Mouse (Mus musculus): ENCODE data around the gene Ehd2. TPM values are rescaled to one million over a fixed set of nuclear protein-coding genes. Genes with fewer than 3 reads are reported as not detected.
"Not testable (repeated sequence)": the region's sequence is repeated elsewhere in the genome, so short reads cannot be mapped to it uniquely, and the experiment has no call there.

Ehd2 gene
- total RNA-seq, 1 experiment from 2014 or later: 38.3 TPM

DNA sequence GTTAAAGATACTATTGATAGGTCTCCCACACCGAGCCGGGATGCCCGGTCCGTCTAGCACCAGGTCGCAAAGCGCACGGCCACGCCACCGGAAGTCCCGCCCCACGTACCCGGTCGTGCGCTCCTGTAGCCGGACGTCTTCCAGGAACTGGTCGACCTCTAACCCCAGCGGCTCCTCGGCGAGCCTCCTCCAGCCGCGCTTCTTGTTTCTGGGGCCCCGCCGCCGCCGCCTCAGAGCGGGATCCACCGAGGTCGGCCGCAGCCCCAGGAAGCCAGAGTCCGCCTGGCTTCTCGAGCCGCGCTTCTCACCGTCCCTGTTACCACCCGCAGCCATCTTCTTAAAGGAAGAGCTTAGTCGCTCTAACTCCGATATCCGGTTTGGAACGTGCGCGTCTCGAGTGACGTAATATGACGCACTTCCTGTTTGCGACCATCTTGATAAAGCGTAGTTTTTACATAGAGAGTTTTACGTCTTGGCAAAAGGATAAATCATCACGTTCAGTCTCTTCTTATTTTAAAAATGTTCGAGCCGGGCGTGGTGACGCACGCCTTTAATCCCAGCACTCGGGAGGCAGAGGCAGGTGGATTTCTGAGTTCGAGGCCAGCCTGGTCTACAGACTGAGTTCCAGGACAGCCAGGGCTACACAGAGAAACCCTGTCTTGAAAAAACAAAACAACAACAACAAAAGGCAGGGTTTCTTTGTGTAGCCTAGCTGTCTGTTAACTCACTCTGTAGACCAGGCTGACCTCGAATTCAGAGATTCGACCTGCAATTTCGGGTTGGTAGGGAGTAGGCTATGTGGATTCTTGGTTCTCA, 21.4 kb downstream of the Ehd2 start, which contains the start of gene Nop53:
TSS of gene Nop53 (minus strand) at position 354 of the 816 bp plus-strand sequence.
- DNase-seq: peak; percentile 91

DNA sequence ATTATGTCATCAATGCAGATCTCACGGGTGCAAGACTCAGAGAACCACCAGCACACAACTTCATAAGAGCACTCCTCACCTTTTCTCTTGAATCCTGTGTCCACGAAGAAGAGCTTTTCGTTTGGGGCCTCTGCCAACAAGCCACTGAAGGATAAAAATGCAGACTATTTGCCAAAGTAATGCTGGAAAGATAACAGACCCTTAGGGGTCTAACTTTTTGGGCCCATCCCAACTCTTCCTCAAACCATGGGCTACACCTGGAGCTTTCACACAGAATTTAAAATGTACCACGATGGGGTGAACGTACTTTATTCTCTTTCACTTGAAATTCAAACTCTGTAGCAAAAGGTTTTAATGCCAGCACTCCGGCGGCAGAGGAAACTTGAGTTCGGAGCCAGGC, 22.2 kb downstream of the Ehd2 start:
- no peak for DNase-seq

DNA sequence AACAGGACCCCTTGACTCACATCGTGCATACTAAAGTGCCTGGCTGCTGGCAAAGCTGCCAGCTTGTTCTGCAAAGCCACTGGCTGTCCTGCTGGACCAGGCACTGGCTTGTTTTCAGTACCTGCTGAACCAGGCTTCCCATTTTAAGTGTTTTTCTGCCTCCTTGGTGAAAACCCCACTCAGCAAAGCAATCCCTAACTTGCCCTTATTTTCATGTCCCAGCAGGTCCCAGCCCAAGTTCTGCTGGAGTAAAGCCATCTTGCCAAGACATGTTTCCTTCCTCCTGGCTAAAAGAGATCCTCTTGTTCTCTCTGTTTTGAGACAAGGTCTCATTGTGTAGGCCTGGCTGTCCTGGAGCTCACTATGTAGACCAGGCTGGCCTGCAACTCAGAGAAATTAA, 23.1 kb downstream of the Ehd2 start:
- no peak for DNase-seq

DNA sequence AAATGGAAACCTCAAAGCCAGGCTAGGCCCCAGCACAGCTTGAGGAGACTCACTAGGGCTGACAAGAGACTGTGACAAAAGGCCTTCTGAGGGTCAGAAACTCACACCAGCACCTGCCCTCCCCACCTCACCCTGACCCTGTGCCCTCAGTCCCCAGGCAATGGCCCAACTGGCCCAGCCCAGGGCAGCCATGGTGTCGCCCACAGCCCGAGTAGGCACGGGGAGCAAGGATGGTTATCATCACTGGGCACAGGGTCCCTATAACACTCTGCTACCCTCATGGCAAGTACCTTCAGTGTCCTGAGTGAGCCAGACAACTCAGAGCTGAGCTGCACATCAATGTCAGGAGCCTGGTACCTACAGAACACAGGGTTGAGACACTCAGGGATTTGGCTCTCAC, 28.7 kb downstream of the Ehd2 start:
- no peak for DNase-seq

DNA sequence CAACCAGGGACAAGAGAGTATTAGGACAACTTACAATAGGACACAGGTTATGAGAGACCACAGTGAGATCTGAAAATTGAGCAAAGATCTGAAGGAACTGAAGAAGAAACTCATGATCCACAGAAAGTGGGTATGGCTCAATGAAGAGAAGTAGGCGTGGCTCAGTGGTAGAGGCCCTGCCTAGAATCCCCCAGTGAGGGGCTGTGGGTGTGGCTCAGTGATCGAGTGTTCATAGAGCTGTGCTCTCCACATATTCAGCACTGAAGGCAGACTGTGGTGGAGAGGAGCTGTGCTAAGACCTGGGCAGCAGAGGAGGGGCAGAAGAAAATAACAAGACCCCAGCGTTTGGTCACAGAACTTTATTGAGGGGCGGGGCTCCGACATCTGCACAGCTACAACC, 29.9 kb downstream of the Ehd2 start:
- DNase-seq: no peak

DNA sequence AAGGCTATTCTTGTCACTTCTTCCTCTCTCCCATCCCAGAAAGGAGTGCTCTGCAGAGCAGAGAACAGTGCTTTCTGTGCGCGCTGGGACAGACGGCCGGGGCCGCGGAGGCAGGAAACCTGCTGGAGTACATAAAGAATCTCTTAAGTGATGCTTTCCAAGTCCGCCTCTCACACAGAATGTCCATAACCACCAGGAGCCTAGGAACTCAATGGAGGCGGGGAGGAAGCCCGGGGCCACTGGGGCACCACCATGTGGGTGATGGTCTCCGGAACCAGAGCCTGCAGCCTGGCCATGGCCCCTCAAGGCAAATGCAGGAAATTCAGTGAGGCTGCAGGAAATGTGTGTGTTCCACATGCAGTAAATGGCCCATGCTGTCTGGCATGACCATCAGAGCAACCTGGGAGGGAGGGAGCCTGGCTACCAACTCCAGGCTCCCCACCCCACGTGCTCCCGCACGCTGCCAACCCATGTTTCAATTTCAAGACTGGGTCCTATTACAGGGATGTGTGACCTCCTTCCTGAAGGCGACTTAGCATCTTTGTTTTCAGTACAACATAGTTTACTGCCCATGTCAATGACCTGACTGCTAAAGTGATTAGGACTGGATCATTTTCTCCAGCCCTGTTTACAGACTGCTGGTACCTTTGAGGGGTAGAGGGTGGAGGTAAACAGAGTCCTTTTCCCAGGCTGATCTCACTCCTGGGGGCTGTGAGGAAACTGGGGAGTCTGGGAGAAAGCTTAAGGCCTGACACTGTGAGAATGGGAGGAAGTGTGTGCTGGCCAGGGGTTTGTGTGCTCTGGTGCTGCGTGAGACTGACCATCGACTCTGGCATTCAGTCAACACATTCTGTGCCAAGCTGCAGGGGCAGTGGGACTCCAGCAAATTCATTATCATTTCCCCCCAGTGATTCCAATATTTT, 33.7 kb downstream of the Ehd2 start:
- no peak for DNase-seq

DNA sequence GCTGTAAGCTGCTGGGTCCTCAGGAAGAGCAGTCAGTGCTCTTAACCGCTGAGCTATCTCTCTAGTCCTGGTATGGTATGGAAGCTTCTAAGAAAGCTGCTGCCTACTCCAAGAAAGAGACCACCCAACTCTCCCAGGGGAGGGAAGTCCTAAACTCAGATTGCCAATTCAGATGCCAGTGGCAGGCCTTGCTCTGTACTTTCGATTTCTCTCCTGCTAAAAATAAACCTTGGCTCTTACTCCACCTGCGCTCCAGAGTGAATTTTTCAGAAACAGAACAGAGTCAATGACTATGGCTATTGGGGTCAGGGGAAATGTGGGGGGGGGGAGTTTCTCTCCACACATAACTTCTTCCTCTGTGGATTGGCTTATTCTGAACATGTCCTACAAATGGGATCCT, 35.7 kb downstream of the Ehd2 start:
- no peak for DNase-seq

DNA sequence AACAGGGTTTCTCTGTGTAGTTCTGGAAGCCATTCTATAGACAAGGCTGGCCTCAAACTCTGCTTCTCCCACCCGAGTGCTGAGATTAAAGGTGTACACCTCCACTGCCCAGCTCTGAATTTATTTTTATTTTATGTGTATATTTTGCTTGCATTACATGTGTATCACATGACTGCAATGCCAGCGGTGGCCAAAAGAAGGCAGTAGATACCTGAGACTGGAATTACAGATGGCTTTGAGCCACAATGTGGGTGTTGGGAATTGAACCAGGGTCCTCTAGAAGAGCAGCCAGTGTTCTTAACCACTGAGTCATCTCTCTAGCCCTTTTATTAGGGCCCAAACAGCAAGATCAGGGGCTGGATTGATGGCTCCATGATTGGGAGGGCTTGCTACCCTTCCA, 36.8 kb downstream of the Ehd2 start:
- DNase-seq: no peak

DNA sequence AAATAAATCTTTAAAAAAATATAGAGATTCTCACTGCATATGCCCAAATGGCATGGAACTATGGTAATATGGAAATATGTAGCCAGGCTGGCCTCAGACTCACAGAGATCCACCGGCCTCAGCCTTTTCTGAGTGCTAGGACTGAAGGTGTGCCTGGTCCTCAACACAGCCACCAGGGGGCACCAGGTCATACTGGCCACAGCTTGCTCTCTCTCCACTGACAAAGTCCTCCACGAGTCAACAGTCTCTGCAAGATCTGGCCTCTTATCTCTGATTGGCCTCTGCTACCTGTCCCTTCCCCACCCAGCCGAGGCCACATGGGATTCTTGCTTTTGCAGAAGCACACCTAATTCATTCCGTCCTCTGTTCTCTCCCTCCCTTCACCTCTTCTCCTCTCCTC, 37.5 kb downstream of the Ehd2 start:
- peak; percentile 80 for DNase-seq

DNA sequence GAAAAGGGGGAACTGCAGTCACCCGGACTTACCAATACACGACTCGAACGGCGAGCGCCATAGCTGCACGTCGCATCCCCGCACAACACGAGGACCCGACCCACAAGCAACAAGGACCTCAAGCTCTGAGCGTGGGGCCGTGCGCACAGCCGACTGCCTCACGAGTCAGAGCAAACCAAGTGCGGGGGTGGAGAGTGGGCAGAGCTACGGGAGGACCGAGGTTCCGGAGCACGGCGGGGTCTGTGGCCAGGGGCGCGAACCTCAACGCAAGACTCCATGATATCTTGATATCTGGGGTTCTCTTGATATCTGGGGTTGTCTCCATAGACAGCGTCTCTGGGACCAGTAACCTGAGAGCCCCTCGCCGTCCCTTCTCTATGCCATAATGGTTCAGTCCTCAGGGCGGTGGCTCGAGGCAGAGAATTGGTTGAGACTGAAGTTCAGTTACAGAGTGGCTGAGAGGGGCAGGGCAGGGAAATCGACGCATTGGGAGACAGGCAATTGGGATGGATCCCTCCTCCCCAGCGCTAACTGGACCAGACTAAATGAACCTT, 45.1 kb downstream of the Ehd2 start, which contains the start of gene Selenow:
TSS of gene Selenow (minus strand) at position 183 of the 554 bp plus-strand sequence.
- DNase-seq: peak; percentile 85

DNA sequence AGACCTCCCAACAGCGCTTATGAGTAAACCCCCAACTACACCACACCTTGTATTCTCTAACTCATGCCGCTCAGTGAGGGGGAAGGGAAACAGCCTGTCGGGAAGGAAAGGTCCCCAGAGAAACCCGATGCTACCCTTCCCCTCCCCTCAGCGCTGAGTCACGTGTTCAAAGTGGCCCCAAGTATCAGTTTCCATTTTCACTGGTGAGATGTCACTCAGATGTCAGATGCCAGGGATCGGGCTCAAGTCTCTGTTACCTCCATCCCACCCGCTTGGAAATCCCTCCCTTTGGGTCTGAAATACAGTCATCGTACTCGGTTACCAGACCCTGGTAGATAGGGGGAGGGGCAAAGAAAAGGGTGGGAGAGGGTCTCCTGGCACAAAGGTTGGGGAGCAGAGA, 45.6 kb downstream of the Ehd2 start:
- no peak for DNase-seq

DNA sequence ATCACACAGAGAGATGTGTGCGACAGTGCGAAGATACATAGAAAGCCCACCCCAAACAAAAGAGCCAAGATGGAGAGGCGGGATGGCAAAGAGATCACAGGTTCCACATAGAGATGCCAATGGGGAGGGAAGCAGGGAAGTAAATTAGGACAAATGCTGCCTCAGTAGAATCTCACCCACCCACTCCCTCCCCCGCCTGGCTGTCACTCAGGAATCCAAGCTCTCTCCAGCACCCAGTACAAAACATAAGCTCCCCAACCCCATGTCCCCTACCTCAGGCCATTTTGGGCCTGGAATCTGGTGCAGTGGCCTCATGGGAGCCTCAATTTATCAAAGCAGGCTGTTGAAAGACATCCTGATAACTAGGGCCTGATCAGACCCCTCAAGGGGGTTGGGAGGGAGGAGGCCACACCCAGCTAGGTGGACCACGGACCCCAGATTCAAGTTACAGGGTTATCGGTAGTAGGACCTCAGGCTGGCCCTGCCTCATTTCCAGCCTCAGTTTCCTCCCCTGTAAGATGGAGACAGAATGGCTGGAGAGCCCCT, 46.6 kb downstream of the Ehd2 start:
- DNase-seq: no peak

DNA sequence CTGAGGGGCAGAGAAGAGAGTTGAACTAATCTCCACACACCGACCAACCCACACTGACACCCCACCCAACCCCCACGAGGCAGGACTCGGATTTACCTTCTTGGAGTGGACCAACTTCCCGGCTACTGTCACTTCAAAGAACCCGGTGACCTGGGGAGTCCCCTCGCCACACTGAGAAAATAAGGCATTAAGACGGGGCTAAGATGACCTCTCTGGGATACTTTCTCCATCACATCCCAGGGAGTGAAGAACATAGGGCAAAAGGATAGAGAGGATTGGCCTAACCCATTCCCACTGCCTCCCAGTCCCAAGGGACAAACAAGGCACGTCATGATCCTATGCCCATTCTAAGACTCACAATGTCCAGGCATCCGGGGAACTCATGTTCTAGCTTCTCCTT, 47.4 kb downstream of the Ehd2 start:
- no peak for DNase-seq

DNA sequence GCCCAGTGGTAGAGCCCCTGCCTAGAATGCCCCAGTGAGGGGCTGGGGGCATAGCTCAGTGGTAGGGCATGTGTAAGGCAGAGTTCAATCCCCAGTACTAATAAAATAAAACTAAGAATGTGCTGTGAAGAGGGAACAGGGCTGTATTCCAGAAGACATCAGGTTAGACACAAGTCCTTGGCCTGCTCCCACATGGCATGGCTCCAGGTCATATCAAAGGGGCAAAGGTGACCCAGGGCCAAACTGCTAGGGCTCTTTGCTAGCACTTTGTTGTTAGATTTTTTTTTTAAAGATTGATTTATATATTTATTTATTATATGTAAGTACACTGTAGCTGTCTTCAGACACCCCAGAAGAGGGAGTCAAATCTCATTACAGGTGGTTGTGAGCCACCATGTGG, 49.0 kb downstream of the Ehd2 start:
- DNase-seq: no peak

DNA sequence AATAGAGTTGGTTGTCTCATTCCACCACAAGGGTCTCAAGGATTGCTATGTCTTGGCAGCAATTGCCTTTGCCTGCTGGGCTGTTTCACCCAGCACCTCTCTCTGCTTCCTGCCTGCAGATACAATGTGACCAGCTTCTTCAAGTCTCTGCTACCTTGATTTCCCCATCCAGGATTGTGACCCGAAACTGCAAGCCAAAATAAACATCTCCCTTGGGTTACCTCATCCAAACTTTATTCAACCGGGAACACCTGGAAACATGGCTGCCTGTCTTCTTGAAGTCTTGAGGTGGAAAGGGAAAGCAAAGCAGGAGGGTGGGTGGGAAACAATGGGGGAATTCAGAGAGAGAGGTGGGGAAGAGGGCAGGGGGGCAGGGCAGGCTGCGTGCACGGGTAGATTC, 50.4 kb downstream of the Ehd2 start:
- DNase-seq: no peak

DNA sequence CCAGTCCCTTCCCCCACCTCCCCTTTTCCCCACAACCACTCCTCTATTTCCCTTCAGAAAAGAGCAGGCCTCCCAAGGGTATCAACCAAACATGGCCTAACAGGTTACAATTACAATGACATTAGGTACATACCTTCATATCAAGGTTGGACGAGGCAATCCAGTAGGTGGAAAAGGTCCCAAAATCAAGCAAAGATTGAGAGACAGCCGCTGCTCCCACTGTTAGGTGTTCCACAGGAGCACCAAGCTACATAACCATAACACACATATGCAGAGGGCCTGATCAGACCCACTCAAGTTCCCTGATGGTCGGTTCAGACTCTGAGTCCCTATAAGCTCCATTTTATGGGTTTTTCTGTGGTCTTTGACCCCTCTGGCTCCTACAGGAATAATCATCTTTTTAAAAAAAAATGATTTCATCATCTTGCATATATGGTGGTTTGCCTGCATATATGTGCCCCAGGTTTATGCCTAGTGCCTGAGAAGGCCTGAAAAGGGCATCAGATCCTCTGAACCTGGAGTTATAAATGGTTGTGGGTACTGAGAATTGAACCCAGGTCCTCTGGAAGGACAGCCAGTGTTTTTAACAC, 51.1 kb downstream of the Ehd2 start:
- DNase-seq: no peak

DNA sequence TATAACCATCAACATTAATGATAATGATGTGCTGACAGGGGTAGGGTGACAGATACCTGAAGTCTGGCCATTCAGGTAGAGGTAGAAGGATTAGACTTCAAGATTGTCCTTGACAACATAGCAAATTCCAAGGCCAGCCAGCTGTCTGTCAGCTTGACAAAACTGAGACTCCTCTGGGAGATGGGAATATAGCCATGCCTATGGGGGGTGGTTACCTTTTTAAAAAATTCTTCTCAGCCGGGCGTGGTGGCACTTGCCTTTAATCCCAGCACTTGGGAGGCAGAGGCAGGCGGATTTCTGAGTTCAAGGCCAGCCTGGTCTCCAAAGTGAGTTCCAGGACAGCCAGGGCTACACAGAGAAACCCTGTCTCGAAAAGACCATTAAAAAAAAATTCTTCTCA, 51.7 kb downstream of the Ehd2 start:
- DNase-seq: not testable (repeated sequence)

DNA sequence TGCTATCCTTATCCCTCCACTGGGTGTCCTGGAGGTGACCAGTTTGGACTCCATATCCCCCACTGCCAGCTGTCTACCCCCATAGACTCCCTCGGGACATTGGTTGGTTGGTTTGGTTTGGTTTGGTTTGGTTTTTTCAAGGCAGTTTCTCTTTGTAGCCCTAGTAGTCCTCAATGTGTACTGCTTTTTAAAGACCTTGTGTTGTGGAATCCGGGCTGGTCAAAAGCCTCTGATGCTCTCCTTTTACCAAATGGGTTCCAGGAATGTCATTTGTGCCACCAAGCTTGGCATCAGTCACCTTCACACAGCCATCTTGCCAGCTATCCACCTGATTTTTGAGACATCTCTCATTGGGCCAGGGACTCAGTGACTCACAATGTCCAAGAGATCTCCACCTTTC, 52.6 kb downstream of the Ehd2 start:
- DNase-seq: no peak

DNA sequence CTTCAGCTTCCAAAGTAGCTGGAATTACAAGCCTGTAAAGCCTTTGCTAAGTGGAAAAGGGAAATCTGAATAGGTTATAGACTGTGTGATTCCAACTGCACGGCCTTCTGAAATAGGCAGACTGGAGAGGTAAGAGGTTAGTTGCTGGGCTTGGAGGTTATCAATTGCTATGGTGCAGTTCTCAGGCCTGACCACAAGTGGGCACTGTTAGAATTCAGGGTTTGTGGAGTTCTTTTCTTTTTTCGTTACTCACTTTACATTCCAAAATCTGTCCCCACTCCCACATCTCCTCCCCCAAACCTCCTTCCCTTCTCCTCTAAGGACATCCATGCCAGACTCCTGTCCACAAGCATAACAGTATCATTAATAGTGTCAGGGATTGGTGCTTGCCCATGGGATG, 53.1 kb downstream of the Ehd2 start:
- DNase-seq: no peak

DNA sequence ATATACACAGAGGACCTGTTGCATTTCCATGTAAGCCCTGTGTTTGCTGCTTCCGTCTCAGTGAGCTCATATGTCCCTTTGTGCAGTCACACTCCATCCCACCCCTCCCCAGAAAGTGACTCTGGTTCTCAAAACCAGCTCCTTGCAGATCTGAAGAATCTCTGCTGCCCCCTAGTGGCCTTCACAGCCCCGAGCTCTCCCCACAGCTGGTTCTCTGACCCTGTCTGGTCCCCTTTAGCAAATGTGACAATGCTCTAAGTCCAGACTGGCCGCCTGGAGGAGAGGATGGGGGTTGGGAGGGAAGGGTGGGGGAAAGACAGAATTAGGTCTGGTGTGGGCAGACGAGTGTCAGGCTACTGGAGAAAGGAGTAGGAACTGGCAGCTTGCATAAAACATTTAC, 55.2 kb downstream of the Ehd2 start:
- DNase-seq: peak; percentile 74

DNA sequence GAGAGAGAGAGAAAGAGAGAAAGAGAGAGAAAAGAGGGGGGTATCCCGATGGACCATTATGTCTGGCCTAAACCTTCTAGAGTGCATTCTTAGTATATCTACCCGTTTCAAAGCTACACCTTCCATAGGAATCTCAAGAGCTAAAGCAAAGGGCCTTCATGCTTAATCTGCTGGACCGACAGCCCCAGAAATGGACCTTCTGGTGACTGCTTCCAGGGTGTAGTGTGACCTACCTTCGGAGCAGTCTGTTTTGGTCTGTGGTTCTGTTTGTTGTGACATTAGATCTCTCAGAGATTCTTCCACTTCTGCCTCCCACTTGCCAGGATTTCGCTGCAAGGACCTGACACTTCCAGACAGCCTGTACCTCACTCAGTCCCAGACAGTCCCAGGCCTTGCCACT, 56.8 kb downstream of the Ehd2 start:
- DNase-seq: no peak

DNA sequence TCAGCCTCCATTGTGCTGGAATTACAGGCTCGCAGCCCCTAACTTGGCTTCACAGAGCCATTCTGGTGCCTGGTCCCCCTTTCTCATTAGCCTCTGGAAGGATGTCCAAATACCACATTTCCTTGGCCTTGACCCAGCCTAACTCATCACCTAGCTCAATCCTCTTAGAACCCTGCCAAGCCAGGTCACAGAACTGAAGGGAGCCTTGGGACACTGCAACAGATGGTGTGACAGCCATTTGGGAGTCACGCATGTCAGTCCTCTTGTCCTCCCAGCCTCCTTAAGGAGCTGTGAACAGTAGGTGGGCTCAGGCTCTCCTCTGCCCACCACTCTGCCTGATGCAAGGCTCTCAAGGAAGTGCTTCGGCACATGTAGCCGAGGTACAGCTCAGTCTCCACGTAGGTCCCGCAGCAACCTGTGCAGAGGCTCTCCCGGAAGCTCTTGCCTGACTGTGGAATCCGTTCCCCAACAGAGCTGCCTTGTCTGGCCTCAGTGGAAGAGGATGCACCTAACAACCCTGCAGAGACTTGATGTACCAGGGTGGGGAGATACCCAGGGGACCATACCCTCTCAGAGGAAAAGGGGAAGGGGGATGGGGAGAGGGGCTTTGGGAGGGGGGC, 59.3 kb downstream of the Ehd2 start:
- no peak for DNase-seq

Measured in adrenal gland, postnatal 25 days (tissue).